Mouse (Mus musculus): ENCODE measurements around the gene T2.
"Not testable (repeated sequence)": the region's sequence is repeated elsewhere in the genome, so short reads cannot be mapped to it uniquely, and the experiment has no call there.

T2 gene

GRCm38 (mm10) chr17:8367514-8368480 is 12.0 kb downstream of the T2 start:
- in situ Hi-C loops (cut with MboI, MseI): no loop called here

DNA sequence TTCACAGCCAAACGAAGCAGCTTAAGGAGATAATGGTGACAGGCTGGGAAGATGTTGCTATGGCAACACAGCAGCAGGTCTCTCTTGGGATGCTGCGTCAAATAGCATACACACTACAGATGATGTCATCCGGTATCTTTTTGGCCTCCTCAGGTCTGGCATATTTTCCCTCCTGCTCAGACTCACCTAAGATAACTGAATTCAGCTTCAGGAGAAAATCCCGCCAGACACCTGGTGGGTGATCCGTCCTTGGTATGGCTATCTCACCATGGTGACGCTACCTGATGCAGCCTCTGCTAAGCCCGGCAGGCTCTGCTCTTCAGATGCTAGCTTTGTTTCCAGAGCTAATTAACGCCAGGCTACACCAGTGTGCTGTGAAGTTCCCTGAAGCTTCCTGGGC is 12.8 kb downstream of the T2 start:
- in situ Hi-C loops (cut with MboI, MseI): no loop called here

DNA sequence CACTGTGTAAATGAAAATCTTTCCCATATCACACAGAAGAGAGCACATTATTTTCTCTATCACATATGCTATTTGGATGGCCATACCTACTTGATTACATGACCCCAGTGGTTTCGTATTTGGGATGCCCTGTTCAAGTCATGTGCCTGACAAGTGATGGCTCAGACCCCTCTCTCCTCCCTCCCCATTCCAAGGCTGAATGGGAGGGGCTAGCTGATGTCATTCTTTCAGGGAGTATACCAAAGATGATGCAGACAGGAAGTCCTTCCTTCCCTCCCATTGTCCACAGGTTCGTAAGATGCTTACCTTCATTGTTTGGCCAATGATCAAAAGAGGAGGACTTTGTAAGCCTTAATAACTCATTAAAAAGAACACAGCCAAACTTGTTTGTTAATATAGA is 13.4 kb downstream of the T2 start:
- in situ Hi-C loops (cut with MboI, MseI): no loop called here

DNA sequence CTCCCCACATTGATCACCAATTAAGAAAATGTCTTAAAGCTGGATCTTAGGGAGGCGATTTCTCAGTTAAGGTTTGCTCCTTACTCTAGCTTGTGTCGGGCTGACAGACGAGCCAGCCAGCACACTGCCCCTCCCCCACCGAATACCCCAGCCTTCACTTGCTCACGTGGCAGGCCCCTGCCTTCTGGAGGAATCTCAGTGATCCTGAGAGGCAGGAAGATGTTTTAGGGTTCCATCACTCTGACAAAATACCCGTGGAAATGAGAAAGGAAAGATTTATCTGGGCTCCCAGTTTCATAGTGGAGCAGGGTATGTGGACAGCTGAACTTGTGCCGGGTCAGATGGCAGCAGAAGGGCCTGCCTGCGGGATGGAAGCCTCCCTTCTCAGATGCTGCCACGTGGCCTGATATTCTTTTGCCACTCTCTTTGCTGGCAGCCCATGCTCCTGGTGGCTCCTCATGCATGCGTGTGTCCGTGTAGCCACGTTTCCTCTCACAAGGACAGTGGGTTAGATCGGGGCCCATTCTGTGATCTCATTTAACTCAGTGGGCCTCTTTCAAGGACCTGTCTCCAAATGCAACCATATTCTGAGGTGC is 14.9 kb downstream of the T2 start:
- in situ Hi-C loops (cut with MboI, MseI): no loop called here

GRCm38 (mm10) chr17:8371834-8372233 is 16.0 kb downstream of the T2 start:
- in situ Hi-C loops (cut with MboI, MseI): no loop called here

- in situ Hi-C loops (cut with MboI, MseI): no loop called here
Measured at GRCm38 (mm10) chr17:8372286-8373046, 16.7 kb downstream of the T2 start.

DNA sequence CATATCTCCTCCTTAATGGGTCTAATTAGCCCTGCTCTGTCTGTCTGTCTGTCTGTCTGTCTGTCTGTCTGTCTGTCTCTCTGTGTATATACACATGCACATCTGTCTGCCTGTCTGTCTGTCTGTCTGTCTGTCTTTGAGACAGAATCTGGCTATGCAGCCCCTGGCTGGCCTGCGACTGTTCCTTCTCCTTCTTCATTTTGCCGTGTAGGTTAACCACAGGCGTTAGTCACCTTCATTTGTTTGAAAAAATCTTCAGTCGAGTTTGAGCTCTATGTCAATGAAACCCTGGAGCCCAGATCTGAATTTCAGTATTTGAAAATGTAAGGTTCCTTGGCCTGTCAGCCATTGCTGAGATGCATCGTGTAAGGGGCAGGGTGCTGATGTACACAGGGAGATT is 21.5 kb downstream of the T2 start:
- in situ Hi-C loops (cut with MboI, MseI): no loop called here

DNA sequence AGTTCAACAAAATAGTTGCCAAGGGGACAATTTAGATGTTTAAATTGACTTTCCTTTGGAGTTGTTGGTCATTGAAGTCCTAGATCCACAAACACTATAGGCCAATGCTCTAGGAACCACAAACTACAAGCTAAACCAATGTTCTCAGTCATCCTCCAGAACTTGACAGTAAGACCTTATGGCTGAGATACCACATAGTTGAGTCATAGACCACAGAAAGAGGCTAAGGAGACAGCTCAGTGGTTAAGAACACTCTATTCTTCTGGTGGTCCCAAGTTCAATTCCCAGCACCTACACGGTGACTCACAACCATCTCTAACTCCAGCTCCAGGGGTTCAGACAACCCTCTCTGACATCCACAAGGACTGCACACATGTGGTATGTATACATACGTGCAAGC is 29.6 kb downstream of the T2 start:
- in situ Hi-C loops (cut with MboI, MseI): loop anchor here (5.0 kb wide), 1 partner anchor 82 kb away; no protein-coding TSS in a partner anchor

- in situ Hi-C loops (cut with MboI, MseI): loop anchor here (5.0 kb wide), 1 partner anchor 79 kb away; no protein-coding TSS in a partner anchor
Measured at GRCm38 (mm10) chr17:8388463-8388862, 32.7 kb downstream of the T2 start.

DNA sequence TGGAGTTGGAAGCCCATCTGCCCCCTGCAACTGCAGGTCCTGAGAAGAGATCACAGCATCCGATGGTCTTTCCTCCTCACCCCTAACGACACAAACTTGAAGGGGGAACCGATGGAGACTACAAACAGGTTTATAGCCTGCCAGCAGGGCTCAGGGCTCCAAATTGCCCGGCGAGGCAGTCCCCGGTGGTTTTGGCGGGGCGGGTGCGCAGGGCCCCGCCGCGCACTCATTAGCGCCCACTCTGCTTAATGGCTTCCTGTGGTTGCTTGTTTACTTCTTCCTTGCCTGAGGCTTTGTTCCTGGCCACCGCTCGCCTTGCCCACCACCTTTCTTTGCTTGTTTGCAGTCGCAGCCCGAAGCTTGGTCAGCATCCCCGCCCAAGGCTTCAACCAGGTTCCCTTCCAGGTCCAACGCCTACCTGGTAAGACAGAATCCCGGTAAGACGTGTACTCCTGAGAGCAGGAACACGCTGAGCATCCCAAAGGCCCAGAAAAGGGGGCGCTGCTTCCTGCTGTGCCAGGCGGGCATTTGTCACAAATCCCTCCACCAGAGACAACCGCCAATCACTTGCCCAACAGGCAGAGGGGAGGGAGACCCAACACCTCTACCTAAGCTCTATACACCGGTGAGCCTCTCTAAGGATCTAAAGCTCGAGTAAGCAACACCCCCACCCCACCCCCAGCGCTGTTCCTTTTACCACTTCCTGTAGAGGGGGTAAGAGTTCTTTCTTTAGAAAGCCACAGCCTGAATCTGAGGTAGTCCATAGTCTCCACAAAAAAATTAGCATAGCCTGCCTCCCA is 33.4 kb downstream of the T2 start:
- in situ Hi-C loops (cut with MboI, MseI): loop anchor here (5.0 kb wide), 1 partner anchor 78 kb away; no protein-coding TSS in a partner anchor

DNA sequence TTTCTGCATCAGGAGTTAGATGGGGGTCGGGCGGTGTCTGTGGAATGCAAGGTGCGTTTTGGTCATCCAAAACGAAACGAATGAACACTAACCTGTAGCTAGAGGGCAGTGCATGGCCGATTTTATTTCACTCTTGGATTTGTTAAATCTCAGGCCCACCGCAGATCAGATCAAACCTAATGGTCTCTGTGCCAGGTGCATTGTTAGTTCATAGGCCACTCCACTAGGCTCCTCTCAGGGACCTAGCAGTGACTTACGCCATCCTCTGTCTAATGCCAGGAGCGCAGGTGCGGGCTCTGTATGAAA is 34.0 kb downstream of the T2 start:
- in situ Hi-C loops (cut with MboI, MseI): loop anchor here (5.0 kb wide), 1 partner anchor 78 kb away; no protein-coding TSS in a partner anchor

- in situ Hi-C loops (cut with MboI, MseI): no loop called here
Measured at GRCm38 (mm10) chr17:8390487-8390886, 34.7 kb downstream of the T2 start.

DNA sequence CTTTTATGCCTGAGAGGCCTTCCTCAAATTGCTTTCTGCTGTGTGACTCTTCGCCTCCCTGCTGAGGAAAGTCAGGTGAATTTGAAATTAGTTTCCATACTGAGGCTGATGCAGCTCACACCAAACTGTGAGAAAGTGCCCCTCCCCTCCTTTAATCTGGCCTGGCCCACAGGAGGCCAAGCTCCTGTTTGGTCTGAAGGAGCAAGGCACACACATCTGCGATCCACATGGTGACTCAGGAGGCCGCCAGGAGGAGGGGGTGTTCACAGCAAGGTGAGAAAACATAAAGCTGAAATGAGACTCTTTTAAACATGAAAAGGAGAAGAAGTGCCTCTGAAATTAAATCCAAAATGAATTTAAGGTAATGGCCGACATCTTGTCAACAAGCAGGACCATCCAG is 40.6 kb downstream of the T2 start:
- in situ Hi-C loops (cut with MboI, MseI): no loop called here

DNA sequence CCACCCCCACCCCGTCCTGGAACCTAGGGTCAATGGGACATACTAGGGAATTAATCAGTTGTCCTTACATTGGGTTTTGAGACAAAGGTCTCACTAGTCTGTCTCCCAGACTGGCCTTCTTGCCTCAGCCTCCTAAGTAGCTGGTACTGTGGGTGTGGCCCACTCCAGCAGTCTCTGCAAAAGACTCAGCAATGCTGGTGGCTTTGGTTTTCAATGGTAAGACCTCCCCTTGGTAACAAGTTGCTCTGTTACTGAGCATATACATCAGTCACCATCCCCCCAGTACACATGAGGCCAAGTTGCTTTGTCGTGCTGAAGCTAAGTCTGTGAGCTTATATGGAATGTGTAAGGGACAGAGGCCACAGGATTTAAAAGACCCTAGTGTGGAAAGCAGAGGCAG is 42.2 kb downstream of the T2 start:
- in situ Hi-C loops (cut with MboI, MseI): no loop called here

DNA sequence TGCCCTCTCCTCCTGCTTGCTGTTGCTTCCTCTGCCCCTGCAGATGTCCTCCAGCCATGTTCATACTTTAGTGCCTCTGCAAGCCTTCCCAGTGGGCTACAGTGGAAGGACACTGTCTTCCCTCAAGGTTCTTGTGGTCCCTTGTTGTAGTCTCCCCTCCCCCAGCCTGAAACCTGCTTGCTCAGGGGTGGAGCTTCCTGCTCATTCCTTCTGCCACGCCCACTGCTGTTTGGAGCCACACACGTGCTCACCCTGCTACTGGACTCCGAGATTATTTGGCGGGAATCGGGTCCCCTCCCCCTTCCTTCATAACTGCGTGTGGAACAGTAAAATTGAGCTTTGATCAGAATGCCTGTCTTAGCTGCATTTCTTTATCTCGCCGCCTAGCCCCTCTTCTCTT is 48.1 kb downstream of the T2 start:
- in situ Hi-C loops (cut with MboI, MseI): not testable (repeated sequence)

GRCm38 (mm10) chr17:8406285-8406684 is 50.5 kb downstream of the T2 start:
- in situ Hi-C loops (cut with MboI, MseI): no loop called here

- in situ Hi-C loops (cut with MboI, MseI): not testable (repeated sequence)
Measured at GRCm38 (mm10) chr17:8408002-8408401, 52.2 kb downstream of the T2 start.

GRCm38 (mm10) chr17:8408589-8409295 is 53.0 kb downstream of the T2 start:
- in situ Hi-C loops (cut with MboI, MseI): no loop called here

- in situ Hi-C loops (cut with MboI, MseI): no loop called here
Measured at GRCm38 (mm10) chr17:8410330-8410729, 54.5 kb downstream of the T2 start.

DNA sequence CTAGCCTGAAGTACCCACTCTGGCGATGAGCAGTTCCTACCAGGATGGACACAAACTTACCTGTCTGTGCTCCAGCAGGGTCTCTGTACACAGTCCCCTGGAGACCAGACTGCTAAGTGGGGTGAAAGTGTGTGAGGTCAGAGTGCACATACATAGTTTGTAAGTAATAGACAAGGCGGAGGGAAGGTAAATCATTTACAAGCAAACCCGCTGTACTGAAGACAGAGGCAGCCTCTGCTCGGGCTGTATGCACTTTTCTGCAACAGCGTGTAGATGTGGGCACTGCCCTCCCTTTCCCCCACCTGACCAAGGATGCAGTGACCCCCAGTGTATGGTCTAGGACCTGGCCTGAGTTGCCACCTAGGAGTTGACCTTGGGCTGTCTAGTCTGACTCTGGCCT is 57.9 kb downstream of the T2 start:
- in situ Hi-C loops (cut with MboI, MseI): no loop called here

GRCm38 (mm10) chr17:8415533-8415932 is 59.7 kb downstream of the T2 start:
- in situ Hi-C loops (cut with MboI, MseI): no loop called here

All from T-helper 1 cell (primary cell).